Mouse (Mus musculus) C2C12 (cell line): ENCODE results near the gene Shisa6.

Experiments
- CTCF ChIP-seq: IDR thresholded peaks from one replicate; pipeline ENCODE4 v1.5.1; 2011; ENCODE audit not compliant: control insufficient read depth, insufficient read depth, insufficient read length
- MYOD1 ChIP-seq: IDR thresholded peaks from one replicate; pipeline ENCODE4 v1.6.1; 2011; ENCODE audit warnings: low read depth; ENCODE audit not compliant: control insufficient read depth, insufficient read length

- TF ChIP-seq CTCF = no peak
- no peak for TF ChIP-seq MYOD1
Observed at GRCm38 (mm10) chr11:66218469-66218868, 307.3 kb downstream of the Shisa6 start.
